ENCODE assay signal across 7 mouse cellular contexts in the genomic region with DNA sequence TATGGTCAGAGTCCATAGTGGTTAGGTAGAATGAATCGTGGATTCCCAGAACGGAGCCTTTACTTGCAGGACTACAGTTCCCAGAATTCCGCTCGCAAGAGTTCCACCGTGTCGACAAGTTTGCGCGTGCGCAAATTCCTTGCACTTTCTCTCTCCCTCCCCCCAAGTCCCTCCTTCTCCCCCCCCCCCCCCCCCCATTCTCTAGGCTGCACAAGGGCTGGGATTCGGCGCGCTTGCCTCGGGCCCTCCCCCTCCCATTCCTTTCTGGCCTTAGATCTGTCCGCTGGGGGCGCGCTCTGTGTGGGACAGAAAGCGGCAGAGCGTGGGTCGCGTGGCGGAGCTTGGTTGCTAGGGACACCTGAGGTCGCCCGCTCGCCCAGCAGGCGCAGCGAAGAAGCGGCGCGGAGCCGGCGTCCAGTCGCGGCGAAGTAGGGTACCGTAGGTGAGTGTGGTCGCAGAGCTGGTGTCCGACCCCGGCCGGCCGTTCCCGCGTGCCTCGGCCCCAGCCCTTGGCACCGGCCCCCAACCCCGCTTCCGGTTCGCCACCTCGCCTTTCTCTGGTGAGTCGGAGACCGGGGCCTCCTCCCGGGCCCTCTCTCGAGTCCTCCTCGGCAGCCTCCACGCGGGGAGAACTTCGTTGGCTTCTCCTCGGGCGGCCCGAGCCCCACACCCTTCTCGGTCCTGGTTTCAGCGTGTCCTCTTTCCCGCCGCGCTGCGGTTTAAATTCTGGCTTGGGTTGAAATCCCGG. TPM values are rescaled to one million over a fixed set of nuclear protein-coding genes. Genes with fewer than 3 reads are reported as not detected.
DNase-seq lines count a peak whose midpoint lies in the region; ATAC-seq and TF ChIP-seq lines count a peak whose summit lies in the region.

Ttll4 (plus strand) TSS at position 298 of the 748 bp plus-strand sequence.

- TF ChIP-seq POLR2A in small intestine, adult 2 months (IDR thresholded peaks at IDR 0.05; ENCODE audit: low read depth, low read length) = no peak

- peak; percentile 95 for DNase-seq in adrenal gland, postnatal 10 days
- DNase-seq in embryonic facial prominence, embryonic 10.5 days (ENCODE audit: low spot score) = peak; percentile 97
- peak; percentile 54 for DNase-seq in gonadal fat pad, adult 2 months (ENCODE audit: low read depth)
- DNase-seq in left cerebral cortex, postnatal 4 days = peak; percentile 98

- H3K9me3 ChIP-seq in embryonic facial prominence, embryonic 10.5 days = no peaks in the 10 kb centered on the region
- H3K9me3 ChIP-seq in intestine, postnatal 0 days (ENCODE audit: control insufficient read depth) = no peaks in the 10 kb centered on the region
- H3K9me3 ChIP-seq in midbrain, embryonic 12.5 days = no peaks in the 10 kb centered on the region

- peak within 1 kb of the TSS; percentile 87 for H3K4me3 ChIP-seq in embryonic facial prominence, embryonic 10.5 days
- peak within 1 kb of the TSS; percentile 82 for H3K4me3 ChIP-seq in intestine, postnatal 0 days (ENCODE audit: low read depth, low read length)
- peak within 1 kb of the TSS; percentile 68 for H3K4me3 ChIP-seq in midbrain, embryonic 12.5 days
- H3K4me3 ChIP-seq in small intestine, adult 2 months (ENCODE audit: low read depth, low read length) = peak within 1 kb of the TSS; percentile 90

- H3K4me1 ChIP-seq in embryonic facial prominence, embryonic 10.5 days = peaks cover 13% of the 10 kb centered on the region
- H3K4me1 ChIP-seq in intestine, postnatal 0 days (replicated peaks; ENCODE audit: control insufficient read depth, insufficient read depth, low read length) = no peaks in the 10 kb centered on the region
- peaks cover 16% of the 10 kb centered on the region for H3K4me1 ChIP-seq in midbrain, embryonic 12.5 days
- no peaks in the 10 kb centered on the region for H3K4me1 ChIP-seq in small intestine, adult 2 months (ENCODE audit: control insufficient read depth, insufficient read depth, insufficient read length, low read length)

- TF ChIP-seq CTCF in intestine, postnatal 0 days (IDR thresholded peaks at IDR 0.05; ENCODE audit: low read depth) = peak; percentile 82
- peak; percentile 40; the same call in 1 of the 2 replicates for TF ChIP-seq CTCF in small intestine, adult 2 months (IDR thresholded peaks at IDR 0.05; ENCODE audit: extremely low read depth, insufficient read length, insufficient replicate concordance, low read depth, low read length)

- intact Hi-C loops in left cerebral cortex, postnatal 4 days (cut with DNase I) = no loop called here

- no peaks in the 10 kb centered on the region for H3K27me3 ChIP-seq in embryonic facial prominence, embryonic 10.5 days (replicated peaks; ENCODE audit: low read depth, poor library complexity, severe bottlenecking)
- H3K27me3 ChIP-seq in intestine, postnatal 0 days (replicated peaks; ENCODE audit: control insufficient read depth, insufficient read depth, low read length) = no peaks in the 10 kb centered on the region
- no peaks in the 10 kb centered on the region for H3K27me3 ChIP-seq in midbrain, embryonic 12.5 days
- H3K27me3 ChIP-seq in small intestine, adult 2 months (ENCODE audit: control insufficient read depth, insufficient read depth, low read length) = no peaks in the 10 kb centered on the region

- H3K9ac ChIP-seq in intestine, postnatal 0 days (ENCODE audit: low read depth, low read length) = peak within 1 kb of the TSS; percentile 73
- H3K9ac ChIP-seq in midbrain, embryonic 12.5 days (replicated peaks) = peak within 1 kb of the TSS; percentile 75

- H3K27ac ChIP-seq in embryonic facial prominence, embryonic 10.5 days (replicated peaks) = peak within 1 kb of the TSS; percentile 97
- H3K27ac ChIP-seq in intestine, postnatal 0 days (ENCODE audit: low read depth, low read length) = peak within 1 kb of the TSS; percentile 73
- H3K27ac ChIP-seq in midbrain, embryonic 12.5 days (replicated peaks) = peak within 1 kb of the TSS; percentile 83
- peak within 1 kb of the TSS; percentile 48 for H3K27ac ChIP-seq in small intestine, adult 2 months (ENCODE audit: insufficient read depth, low read depth, low read length)

- WGBS in embryonic facial prominence, embryonic 10.5 days = 1% methylated on average over 66 of the region's 66 CpGs
- WGBS in intestine, postnatal 0 days = under 1% methylated on average over 60 of the region's 66 CpGs
- WGBS in midbrain, embryonic 12.5 days = under 1% methylated on average over 65 of the region's 66 CpGs
- WGBS in small intestine, adult 2 months = under 1% methylated on average over 66 of the region's 66 CpGs

- ATAC-seq in intestine, postnatal 0 days = peak; percentile 99
- ATAC-seq in midbrain, embryonic 12.5 days (ENCODE audit: low FRiP score, low read depth) = peak; percentile 99

- peaks cover 32% of the 10 kb centered on the region for H3K36me3 ChIP-seq in embryonic facial prominence, embryonic 10.5 days (replicated peaks)
- no peaks in the 10 kb centered on the region for H3K36me3 ChIP-seq in intestine, postnatal 0 days (ENCODE audit: control insufficient read depth, insufficient read depth)
- H3K36me3 ChIP-seq in midbrain, embryonic 12.5 days = no peaks in the 10 kb centered on the region; the same call in 1 of the 2 replicates
- no peaks in the 10 kb centered on the region for H3K36me3 ChIP-seq in small intestine, adult 2 months (ENCODE audit: control insufficient read depth, insufficient read depth, low read length)

- H3K4me2 ChIP-seq in intestine, postnatal 0 days (replicated peaks; ENCODE audit: low read depth) = peak within 1 kb of the TSS; percentile 80
- H3K4me2 ChIP-seq in midbrain, embryonic 12.5 days (replicated peaks) = peak within 1 kb of the TSS; percentile 70

RNA-seq across cellular contexts. Expression of gene Ttll4, which starts in this region (rescaled TPM):
- total RNA-seq in adrenal gland, postnatal 10 days (2021) = 10 to 100 TPM; 15.0 to 25.9 TPM
- 49.9 and 59.4 TPM in 2 replicates for polyA plus RNA-seq in embryonic facial prominence, embryonic 10.5 days (2016; fragmentation: Nextera tagmentation; extraction: Ambion mirVana)
- polyA plus RNA-seq in gonadal fat pad, adult 2 months (2012; rRNA removed) = 10.1 and 12.9 TPM in 2 replicates
- polyA plus RNA-seq in intestine, postnatal 0 days (2015; fragmentation: Nextera tagmentation; extraction: Ambion mirVana) = 2.1 TPM in 2 replicates
- total RNA-seq in left cerebral cortex, postnatal 4 days (2021) = 10 to 100 TPM; 37.3 to 42.6 TPM
- 43.7 and 51.9 TPM in 2 replicates for polyA plus RNA-seq in midbrain, embryonic 12.5 days (2016; fragmentation: Nextera tagmentation; extraction: Ambion mirVana)
- 5.7 and 8.4 TPM in 2 replicates for polyA plus RNA-seq in small intestine, adult 2 months (2012; rRNA removed)

Comparison
In these comparisons a context has a peak if more than half of its experiments do, and no peak if none do; other contexts are left out.
1. Peak in every context shown above with its lines: DNase-seq, ATAC-seq, H3K4me3 ChIP-seq and H3K27ac ChIP-seq.